Mouse (Mus musculus): ENCODE measurements around the gene Ireb2. TPM values are rescaled to one million over a fixed set of nuclear protein-coding genes. Genes with fewer than 3 reads are reported as not detected.
"Not testable (repeated sequence)": the region's sequence is repeated elsewhere in the genome, so short reads cannot be mapped to it uniquely, and the experiment has no call there.

The Ireb2 gene
- total RNA-seq, 2 experiments from 2014 or later, result 31.6 to 36.2 TPM

DNA sequence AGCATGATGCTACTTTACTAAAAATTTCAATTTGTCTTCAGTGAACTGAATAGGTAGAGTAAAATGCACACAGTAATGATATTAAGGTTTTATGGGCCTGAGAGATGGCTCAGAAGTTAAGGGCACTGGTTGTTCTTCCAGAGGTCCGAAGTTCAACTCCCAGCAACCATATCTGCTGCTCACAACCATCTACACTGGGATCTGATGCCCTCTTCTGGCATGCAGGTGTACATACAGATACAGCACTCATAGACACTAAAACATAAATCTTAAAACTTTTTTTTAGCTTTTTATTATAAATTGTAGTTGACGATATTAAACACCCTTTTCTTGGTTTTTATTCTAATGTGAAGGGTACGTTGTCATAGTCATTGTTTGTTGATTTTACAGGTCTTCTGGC is 33.5 kb downstream of the Ireb2 start:
- no peak for DNase-seq

GRCm38 (mm10) chr9:54909446-54909845 is 45.9 kb downstream of the Ireb2 start:
- no peak for DNase-seq

DNA sequence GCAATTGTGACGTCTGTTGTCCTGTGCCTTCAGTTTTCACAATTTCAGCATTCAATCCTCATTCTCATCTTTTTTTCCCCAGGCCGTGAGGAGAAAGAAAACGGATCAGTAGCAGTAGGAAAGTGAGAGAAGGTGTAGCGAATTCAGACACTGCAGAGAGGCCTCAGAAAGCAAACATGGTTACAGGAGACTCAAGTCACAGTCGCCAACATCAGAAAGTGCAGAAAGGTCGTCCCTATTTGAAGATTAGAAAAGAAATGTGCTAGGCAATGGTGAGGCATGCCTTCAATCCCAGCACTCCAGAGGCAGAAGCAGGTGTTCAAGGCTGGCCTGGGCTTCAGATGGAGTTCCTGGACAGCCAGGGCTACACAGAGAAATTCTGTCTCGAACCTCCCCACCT is 52.0 kb downstream of the Ireb2 start:
- no peak for DNase-seq

GRCm38 (mm10) chr9:54916401-54916800 is 52.8 kb downstream of the Ireb2 start:
- DNase-seq, result no peak

DNA sequence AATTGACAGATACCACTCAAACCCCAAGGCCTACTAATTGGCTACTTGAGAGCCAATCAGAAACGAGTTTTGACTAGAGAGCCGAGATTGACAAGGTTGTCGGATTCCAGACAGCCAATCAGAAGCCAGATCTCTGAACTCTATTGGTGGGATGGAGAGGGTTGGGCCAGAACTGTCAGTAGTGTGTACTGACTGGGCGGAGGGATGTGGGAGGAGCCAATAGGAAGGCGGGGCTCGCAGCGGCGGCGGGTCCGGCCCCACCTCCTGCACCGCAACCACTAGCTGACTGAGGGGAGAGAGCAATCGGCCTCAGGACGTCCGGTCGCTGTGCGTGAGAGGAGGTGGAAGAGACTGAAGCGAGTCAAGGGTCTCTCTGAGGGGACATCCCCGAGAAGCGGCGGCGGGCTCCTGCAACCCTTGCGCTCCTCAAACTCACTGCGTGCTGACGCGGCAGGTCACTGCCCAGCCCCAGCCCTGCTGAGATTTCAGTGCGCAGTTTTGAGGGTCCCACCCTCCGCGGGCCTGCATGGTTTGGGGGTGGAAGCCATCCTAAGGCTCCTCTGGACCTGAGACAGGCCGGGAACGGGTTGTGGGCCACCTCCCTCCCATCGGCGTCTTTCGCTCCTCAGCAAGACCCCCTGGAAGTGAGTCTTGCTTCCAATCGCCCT is 53.6 kb downstream of the Ireb2 start, which contains the start of gene Hykk:
Hykk (plus strand) TSS at position 274 of the 668 bp plus-strand sequence.
- peak; percentile 86 for DNase-seq

- DNase-seq, result no peak
These were observed 54.6 kb downstream of the Ireb2 start for GRCm38 (mm10) chr9:54918191-54918590.

DNA sequence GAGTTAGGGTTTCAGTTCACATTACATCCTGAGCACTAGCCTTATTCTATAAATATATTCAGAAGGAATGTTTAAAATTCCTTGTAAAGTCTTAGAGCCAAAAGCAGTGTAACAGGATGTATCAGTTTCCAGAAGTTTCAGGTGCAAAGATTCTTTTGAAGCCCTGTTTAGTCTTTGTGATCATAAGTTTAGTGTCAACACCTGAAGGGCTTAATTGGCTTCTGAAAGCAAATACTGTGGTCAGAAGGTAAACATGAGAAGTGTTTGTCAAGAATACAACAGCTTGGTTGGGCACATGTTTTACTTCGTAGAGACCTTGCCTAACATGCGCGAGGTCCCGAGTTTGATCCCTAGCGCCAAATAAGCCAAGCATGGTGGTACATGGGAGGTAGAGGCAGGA is 55.2 kb downstream of the Ireb2 start:
- no peak for DNase-seq

- DNase-seq, result no peak
These were observed 56.4 kb downstream of the Ireb2 start for GRCm38 (mm10) chr9:54919946-54920345.

DNA sequence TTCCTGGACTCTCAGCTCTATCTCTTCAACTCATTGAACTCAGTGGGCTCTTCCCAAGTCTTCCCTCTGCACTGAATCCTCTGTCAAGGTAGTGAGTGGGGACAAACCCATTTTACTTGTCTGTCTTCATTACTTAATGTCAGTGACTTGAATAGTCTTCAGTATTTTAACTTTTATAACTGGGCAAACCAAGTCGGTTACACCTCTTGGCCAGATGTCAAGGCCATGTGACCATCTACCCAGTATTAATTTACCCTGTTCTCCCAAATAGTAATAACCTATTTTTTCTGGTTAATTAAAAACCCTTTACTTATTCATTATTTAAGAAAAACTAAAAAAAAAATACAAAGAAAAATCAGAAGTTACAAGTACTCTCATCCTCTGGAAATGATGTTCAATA is 67.2 kb downstream of the Ireb2 start:
- no peak for DNase-seq

DNA sequence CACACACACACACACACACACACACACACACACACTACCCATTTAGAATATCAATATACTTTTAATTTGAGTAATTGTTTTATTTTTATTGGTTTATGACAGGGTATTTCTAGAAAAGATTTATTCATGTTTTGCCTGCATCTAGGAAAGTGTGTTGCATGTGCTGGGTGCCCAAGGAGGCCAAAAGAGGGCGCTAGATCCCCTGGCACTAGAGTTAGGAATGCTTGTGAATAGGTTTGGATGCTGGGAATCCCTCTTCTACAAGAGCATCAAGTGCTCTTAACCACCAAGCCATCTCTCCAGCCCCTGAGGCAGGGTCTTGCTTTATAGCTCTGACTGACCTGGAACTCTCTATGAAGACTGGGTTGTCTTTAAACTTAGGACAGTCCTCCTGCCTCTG is 68.2 kb downstream of the Ireb2 start:
- DNase-seq, result no peak

DNA sequence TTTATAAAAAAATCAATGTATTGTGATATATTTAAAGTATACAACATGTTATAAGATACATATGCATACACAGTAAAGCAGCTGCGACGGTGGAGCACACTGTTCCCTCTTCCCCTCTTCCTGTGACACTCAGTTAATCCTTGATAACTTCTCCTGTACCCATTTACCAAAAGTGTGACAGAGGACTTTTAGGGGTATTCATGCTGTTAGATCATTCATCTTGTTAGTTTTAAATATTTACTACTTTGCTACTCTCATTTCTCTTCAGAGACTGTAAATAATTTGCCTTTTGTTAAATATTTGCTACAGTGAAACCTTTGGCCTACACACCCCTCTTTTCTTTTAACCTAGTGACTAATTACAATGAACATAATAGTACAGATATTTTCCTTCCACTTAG is 68.8 kb downstream of the Ireb2 start:
- DNase-seq, result no peak

DNA sequence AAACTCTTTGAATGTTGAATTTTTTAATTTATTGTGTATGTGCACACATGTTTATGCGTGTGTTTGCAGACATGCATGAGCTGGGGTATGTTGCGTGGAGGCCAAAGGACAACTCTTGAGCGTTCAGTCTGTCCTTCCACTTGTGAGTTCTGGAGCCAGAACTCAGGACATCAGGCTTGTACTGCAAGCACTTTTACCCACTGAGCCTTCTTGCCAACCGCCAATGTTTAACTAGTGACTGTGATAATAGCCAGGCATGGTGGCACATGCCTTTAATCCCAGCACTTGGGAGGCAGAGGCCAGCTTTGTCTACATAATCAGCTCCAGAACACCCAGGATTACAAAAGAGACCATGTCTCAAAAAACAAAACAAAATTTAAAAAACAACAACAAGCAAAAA is 78.5 kb downstream of the Ireb2 start:
- no peak for DNase-seq

GRCm38 (mm10) chr9:54944467-54944866 is 80.9 kb downstream of the Ireb2 start:
- no peak for DNase-seq

- no peak for DNase-seq
These were observed 82.7 kb downstream of the Ireb2 start for GRCm38 (mm10) chr9:54946256-54946655.

- DNase-seq, result no peak
These were observed 85.9 kb downstream of the Ireb2 start for GRCm38 (mm10) chr9:54949465-54949864.

- DNase-seq, result not testable (repeated sequence)
These were observed 86.6 kb downstream of the Ireb2 start for GRCm38 (mm10) chr9:54950162-54950561.

DNA sequence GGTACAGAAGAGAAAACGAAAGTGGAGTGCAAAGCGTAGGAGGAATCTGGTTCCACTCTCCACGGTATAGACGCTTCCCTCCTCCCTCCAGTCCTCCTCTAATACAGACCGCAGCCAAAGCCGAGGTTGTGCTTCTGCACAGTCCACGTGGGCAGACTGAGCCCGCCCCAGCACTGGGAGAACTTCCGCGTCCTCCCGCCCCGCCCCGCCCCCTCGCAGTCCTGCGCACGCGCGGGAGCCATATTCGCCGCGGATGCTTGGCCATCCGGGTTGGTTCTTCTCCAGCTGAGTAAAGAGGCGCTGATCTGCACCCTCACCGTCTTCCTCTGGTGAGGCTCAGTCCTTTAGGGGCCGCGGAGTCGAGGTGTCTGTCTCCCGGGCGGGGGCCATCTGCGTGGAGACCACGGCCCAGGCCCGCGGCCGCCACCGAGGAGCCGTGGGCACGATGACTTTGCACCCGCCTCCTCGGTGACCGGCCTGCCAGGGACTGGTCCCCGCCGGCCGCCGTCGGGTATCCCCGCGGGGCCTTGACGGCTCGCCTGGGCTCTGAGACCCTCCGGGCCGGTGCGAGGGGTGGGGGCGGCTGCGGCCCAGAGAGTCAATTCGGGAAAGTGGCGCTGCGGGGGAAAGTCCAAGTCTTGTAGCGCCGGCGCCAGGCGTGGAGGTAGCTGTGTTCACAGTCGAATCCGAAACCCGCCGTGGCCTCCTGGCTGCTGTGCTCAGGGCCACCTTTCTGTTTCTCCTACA is 87.2 kb downstream of the Ireb2 start, which contains the start of the genes Psma4 and AY074887:
Psma4 (plus strand) TSS at position 216 of the 747 bp plus-strand sequence.
AY074887 (minus strand) TSS at position 424 of the 747 bp plus-strand sequence.
- DNase-seq, result peak; percentile 96

GRCm38 (mm10) chr9:54961059-54961458 is 97.5 kb downstream of the Ireb2 start:
- no peak for DNase-seq

Other genes with a start within 250 kb of the Ireb2 start
- gene Acsbg1, start 201.9 kb upstream of the Ireb2 start, total RNA-seq (2021), result under 1 TPM; 0.93 to 0.96 TPM
- 10 to 100 TPM; 42.3 to 48.3 TPM for gene Dnaja4, start 164.9 kb upstream of the Ireb2 start, total RNA-seq (2021)
- gene Wdr61, start 129.3 kb upstream of the Ireb2 start, total RNA-seq (2021), result 10 to 100 TPM; 27.6 to 32.0 TPM
- 1 to 10 TPM; 2.6 to 4.3 TPM for gene Crabp1, start 99.0 kb upstream of the Ireb2 start, total RNA-seq (2021)
- gene Hykk, start 53.5 kb downstream of the Ireb2 start, total RNA-seq (2021), result 1 to 10 TPM; 2.0 to 3.0 TPM
- gene Psma4, start 87.0 kb downstream of the Ireb2 start, total RNA-seq (2021), result 100 to 1,000 TPM; 164 to 166 TPM
- gene AY074887, start 87.2 kb downstream of the Ireb2 start, total RNA-seq (2021), result not detected
- not detected for gene Chrna5, start 117.1 kb downstream of the Ireb2 start, total RNA-seq (2021)
- gene Chrna3, start 162.8 kb downstream of the Ireb2 start, total RNA-seq (2021), result under 1 TPM in 1 of 2 experiments, not detected in 1; 0.07 TPM
- under 1 TPM in 1 of 2 experiments, not detected in 1; 0.09 TPM for gene Chrnb4, start 185.0 kb downstream of the Ireb2 start, total RNA-seq (2021)